Mouse (Mus musculus) frontal cortex, adult (tissue): Measurements from ENCODE around the gene Metap1d.
A peak's percentile ranks its signal among the peaks of the same experiment; 100 is the strongest.

Experiments used
- ATAC-seq: cut with Nextera tagmentation; 2 replicates; pipeline ENCODE4 v1.9.2; 2017; ENCODE audit warnings: mild to moderate bottlenecking, moderate library complexity, mixed read lengths; ENCODE audit not compliant: low TSS enrichment

Gene Metap1d

GRCm38 (mm10) chr2:71544391-71545285, 91.6 kb downstream of the Metap1d start:
- ATAC-seq: no peak

- no peak for ATAC-seq
Measured at GRCm38 (mm10) chr2:71545401-71545881, 92.4 kb downstream of the Metap1d start.

GRCm38 (mm10) chr2:71545882-71546639, 93.0 kb downstream of the Metap1d start:
- ATAC-seq: peak; percentile 36

DNA sequence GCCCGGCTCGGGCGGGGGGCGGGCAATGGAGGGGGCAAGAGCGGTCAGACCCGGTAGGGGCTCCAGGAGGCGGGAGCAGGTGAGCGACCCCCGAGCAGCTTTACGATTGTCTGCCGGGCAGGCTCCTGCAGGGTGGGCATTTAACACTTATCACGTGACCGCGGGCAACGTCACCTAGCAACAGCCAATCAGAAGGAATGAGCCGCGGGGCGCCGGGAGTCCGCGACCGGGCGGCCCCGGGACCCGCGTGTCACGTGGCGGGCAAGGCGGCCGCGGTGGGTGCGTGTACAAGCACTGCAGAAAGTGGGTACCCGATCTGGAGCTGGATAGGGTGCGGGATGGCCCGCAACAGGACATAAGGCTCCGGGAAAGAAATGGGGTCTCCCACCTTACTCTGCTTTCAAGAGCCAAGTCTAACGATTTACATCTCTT, 93.6 kb downstream of the Metap1d start, which contains the start of gene Dlx2:
Dlx2 (minus strand) TSS at position 115 of the 432 bp plus-strand sequence.
- peak; percentile 41; the same call in 1 of the 2 replicates for ATAC-seq

- ATAC-seq: no peak
Measured at GRCm38 (mm10) chr2:71547829-71548228, 94.8 kb downstream of the Metap1d start.

- no peak for ATAC-seq
Measured at GRCm38 (mm10) chr2:71550330-71550729, 97.3 kb downstream of the Metap1d start.

- no peak for ATAC-seq
Measured at GRCm38 (mm10) chr2:71551704-71552103, 98.6 kb downstream of the Metap1d start.

DNA sequence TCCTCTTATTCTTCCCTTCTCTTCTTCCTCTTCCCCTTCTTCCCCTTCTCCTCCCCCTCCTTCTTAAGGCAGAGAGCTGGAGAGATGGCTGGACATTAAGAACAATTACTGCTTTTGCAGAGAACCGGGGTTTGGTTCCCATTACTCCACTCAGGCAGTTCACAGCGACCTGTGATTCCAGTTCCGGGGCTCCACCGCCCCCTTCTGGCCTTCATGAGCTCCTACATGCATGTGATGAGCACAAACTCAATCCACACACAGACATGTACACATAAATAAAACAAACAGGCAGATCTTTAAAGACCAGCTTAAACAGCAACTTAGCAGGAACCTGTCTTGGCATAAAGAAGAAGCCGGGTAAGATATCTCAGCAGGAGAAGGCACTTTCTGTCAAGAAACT, 103.0 kb downstream of the Metap1d start:
- no peak for ATAC-seq

- no peak for ATAC-seq
Measured at GRCm38 (mm10) chr2:71566466-71566865, 113.4 kb downstream of the Metap1d start.

DNA sequence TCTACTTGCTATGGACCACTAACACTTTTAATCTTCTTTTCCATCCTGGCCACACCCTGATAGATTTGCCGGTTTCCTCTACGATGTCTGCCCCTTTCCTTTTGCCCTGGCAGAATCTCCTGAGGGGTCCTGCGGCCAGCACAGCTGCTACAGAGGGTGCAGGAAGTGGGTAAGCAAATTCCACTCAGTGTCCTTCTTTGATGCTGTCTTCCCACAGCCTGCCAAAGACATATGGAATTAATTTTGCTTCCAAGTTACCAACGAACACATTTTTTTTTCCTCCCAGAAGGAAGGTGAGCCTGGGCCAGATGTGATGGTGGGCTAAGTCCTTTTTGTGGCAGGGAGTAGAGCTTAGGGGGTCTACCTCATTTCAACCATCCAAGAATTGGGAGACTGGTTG, 120.7 kb downstream of the Metap1d start:
- ATAC-seq: no peak
